Mouse (Mus musculus) lung, postnatal 0 days (tissue): ENCODE data around the gene Cyp17a1. TPM values are rescaled to one million over a fixed set of nuclear protein-coding genes. Genes with fewer than 3 reads are reported as not detected.

Experiments
- ATAC-seq: fragments of 200-750 bp; cut with Nextera tagmentation; 2 replicates; pipeline ENCODE4 v1.8.0; 2017; ENCODE audit warnings: moderate library complexity
- DNase-seq: peaks from one replicate; pipeline ENCODE4 v3.0.0-alpha.2; 2016; ENCODE audit warnings: low spot score
- H3K27ac ChIP-seq: fragments of 300-500 bp; sonication (generic); 2 replicates; pipeline ENCODE4 v1.5.1; 2014; ENCODE audit warnings: antibody characterized with exemption, mild to moderate bottlenecking, low read length, mixed read lengths
- H3K27me3 ChIP-seq: fragments of 300-500 bp; sonication (generic); replicated peaks from 2 replicates; pipeline ENCODE4 v1.6.1; 2014; ENCODE audit warnings: low read length, mixed read lengths; ENCODE audit not compliant: insufficient read depth
- H3K36me3 ChIP-seq: fragments of 300-500 bp; sonication (generic); 2 replicates; pipeline ENCODE4 v1.6.1; 2014; ENCODE audit warnings: low read length, mixed read lengths; ENCODE audit not compliant: insufficient read depth
- H3K4me1 ChIP-seq: fragments of 300-500 bp; sonication (generic); 2 replicates; pipeline ENCODE4 v1.6.1; 2014; ENCODE audit warnings: antibody characterized with exemption, low read depth, low read length, mixed read lengths; ENCODE audit not compliant: insufficient read depth
- H3K4me2 ChIP-seq: fragments of 300-500 bp; sonication (generic); replicated peaks from 2 replicates; pipeline ENCODE4 v1.6.1; 2014; ENCODE audit warnings: low read depth, mild to moderate bottlenecking, low read length, moderate library complexity, mixed read lengths
- H3K4me3 ChIP-seq: fragments of 300-500 bp; sonication (generic); 2 replicates; pipeline ENCODE4 v1.5.1; 2014; ENCODE audit warnings: low read depth, low read length
- H3K9ac ChIP-seq: fragments of 300-500 bp; sonication (generic); replicated peaks from 2 replicates; pipeline ENCODE4 v1.6.1; 2014; ENCODE audit warnings: low read depth, mild to moderate bottlenecking
- H3K9me3 ChIP-seq: fragments of 300-500 bp; sonication (generic); 2 replicates; pipeline ENCODE4 v1.6.1; 2016; ENCODE audit warnings: low read length, mixed read lengths
- CTCF ChIP-seq: IDR thresholded peaks from 2 replicates; pipeline ENCODE4 v1.5.1; 2016; ENCODE audit warnings: antibody characterized with exemption, mild to moderate bottlenecking
- EP300 ChIP-seq: IDR thresholded peaks from 2 replicates; pipeline ENCODE4 v1.6.1; 2016; ENCODE audit warnings: antibody characterized with exemption, mild to moderate bottlenecking, control low read depth
- WGBS: fragments of 180-500 bp; shearing (Covaris S2); extraction: QIAGEN DNeasy Blood & Tissue Kit; methylation state at CpG from one replicate; pipeline ENCODE4 v1.1.7; 2014; 5-methylcytosine and 5-hydroxymethylcytosine counted together
- polyA plus RNA-seq: library from polyadenylated mRNA; unstranded; fragments of >200 nt; fragmentation: Nextera tagmentation; extraction: Ambion mirVana; gene quantifications from 2 replicates; pipeline ENCODE4 v1.2.1, GENCODE M21; 2015

The Cyp17a1 gene
- polyA plus RNA-seq, 1 experiment from 2014 or later, result 0.12 TPM

DNA sequence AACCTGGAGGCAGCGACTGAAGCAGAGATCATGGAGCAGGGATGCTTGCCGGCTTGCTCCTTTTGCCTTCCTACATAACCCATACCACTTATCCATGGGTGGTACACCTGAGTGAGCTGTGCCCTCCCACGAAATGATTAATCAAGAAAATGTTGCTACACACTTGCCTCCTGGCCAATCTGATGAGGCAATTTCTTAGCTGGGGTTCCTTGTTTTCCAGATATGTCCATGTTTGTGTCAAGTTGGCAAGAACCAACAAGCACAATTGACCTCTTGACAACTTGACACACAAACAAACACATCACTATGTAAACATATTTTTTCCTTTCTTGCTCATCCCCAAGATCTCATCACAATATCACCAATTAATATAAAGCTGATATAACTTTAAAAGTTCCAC is 2.7 kb upstream of the Cyp17a1 start:
- Histone ChIP-seq H3K4me3 (no peak overlapping the region), H3K27ac (no peak overlapping the region), H3K9ac (no peak overlapping the region), H3K4me2 (no peak overlapping the region), H3K4me1 (no peaks in the 10 kb centered on the region), H3K36me3 (no peaks in the 10 kb centered on the region), H3K9me3 (no peaks in the 10 kb centered on the region), H3K27me3 (no peaks in the 10 kb centered on the region)
- no peak for DNase-seq
- WGBS, result 81% methylated on average over 3 of the region's 3 CpGs
- TF ChIP-seq EP300 (no peak), CTCF (no peak)
- ATAC-seq, result no peak

DNA sequence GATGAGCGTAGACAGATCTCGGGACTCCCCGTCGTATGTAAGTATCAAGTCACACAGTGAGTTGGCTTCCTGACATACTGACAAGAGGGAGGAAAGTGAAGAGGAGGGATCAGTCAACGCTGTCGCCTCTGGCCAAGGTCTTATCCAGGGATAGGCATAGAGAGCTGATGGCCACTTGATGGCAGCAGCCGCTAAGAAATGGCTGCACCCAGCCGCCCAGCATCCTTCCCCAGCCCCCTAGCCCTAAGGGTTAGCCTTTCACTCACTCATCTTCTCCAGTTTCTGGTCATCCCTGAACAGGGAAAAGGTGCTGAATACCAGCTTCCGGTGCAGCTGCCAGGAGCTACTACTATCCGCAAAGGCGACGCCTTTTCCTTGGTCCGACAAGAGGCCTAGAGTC is 2.3 kb downstream of the Cyp17a1 start:
- no peak overlapping the region for H3K4me2 ChIP-seq
- H3K36me3 ChIP-seq, result no peaks in the 10 kb centered on the region
- 24% methylated on average over 13 of the region's 13 CpGs for WGBS
- TF ChIP-seq EP300 (no peak), CTCF (peak; percentile 90)
- DNase-seq (peak; percentile 77), ATAC-seq (peak; percentile 80)
- no peaks in the 10 kb centered on the region for H3K4me1 ChIP-seq
- H3K4me3 ChIP-seq, result no peak overlapping the region
- no peak overlapping the region for H3K9ac ChIP-seq
- no peak overlapping the region for H3K27ac ChIP-seq
- H3K27me3 ChIP-seq, result no peaks in the 10 kb centered on the region
- H3K9me3 ChIP-seq, result no peaks in the 10 kb centered on the region

GRCm38 (mm10) chr19:46669802-46670201 is 3.2 kb downstream of the Cyp17a1 start:
- no peaks in the 10 kb centered on the region for H3K9me3 ChIP-seq
- H3K4me2 ChIP-seq, result no peak overlapping the region
- no peaks in the 10 kb centered on the region for H3K4me1 ChIP-seq
- H3K9ac ChIP-seq, result no peak overlapping the region
- WGBS, result 55% methylated on average over 5 of the region's 5 CpGs
- DNase-seq, result no peak
- no peaks in the 10 kb centered on the region for H3K27me3 ChIP-seq
- H3K4me3 ChIP-seq, result no peak overlapping the region
- no peak for ATAC-seq
- TF ChIP-seq CTCF, result no peak
- no peak for TF ChIP-seq EP300
- H3K27ac ChIP-seq, result no peak overlapping the region
- no peaks in the 10 kb centered on the region for H3K36me3 ChIP-seq

- Histone ChIP-seq H3K36me3 (no peaks in the 10 kb centered on the region), H3K9me3 (no peaks in the 10 kb centered on the region), H3K4me3 (no peak overlapping the region), H3K4me1 (no peaks in the 10 kb centered on the region), H3K9ac (no peak overlapping the region), H3K27me3 (no peaks in the 10 kb centered on the region), H3K4me2 (no peak overlapping the region), H3K27ac (no peak overlapping the region)
- WGBS, result 82% methylated on average over 10 of the region's 10 CpGs
- no peak for DNase-seq
- ATAC-seq, result no peak
- TF ChIP-seq EP300, result no peak
- no peak for TF ChIP-seq CTCF
These were observed 4.7 kb downstream of the Cyp17a1 start for GRCm38 (mm10) chr19:46668263-46668662.

DNA sequence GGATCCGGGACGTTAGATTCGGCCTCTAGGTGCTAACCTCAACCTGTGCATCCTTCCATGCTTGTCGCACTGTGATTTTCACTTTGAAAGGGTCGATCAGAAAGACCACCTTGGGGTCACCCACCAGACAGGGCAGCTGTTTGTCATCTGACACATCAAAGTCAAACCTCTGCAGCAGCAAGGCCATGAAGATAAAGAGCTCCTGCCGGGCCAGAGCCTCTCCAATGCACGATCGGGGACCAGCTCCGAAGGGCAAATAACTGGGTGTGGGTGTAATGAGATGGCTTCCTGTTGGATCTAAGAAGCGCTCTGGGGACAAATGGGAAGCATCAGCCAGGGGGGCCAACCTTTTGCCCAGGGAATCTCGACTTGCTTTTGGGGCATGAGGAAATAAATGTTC is 5.7 kb downstream of the Cyp17a1 start:
- H3K9ac ChIP-seq, result no peak overlapping the region
- H3K4me3 ChIP-seq, result no peak overlapping the region
- ATAC-seq, result no peak
- H3K27ac ChIP-seq, result no peak overlapping the region
- H3K36me3 ChIP-seq, result no peaks in the 10 kb centered on the region
- no peaks in the 10 kb centered on the region for H3K4me1 ChIP-seq
- H3K27me3 ChIP-seq, result no peaks in the 10 kb centered on the region
- H3K9me3 ChIP-seq, result no peaks in the 10 kb centered on the region
- 34% methylated on average over 11 of the region's 11 CpGs for WGBS
- no peak for DNase-seq
- no peak overlapping the region for H3K4me2 ChIP-seq
- no peak for TF ChIP-seq CTCF
- no peak for TF ChIP-seq EP300

GRCm38 (mm10) chr19:46665474-46665873 is 7.5 kb downstream of the Cyp17a1 start:
- H3K4me1 ChIP-seq, result no peaks in the 10 kb centered on the region
- H3K36me3 ChIP-seq, result no peaks in the 10 kb centered on the region
- WGBS, result 70% methylated on average over 7 of the region's 7 CpGs
- no peak overlapping the region for H3K4me3 ChIP-seq
- no peaks in the 10 kb centered on the region for H3K27me3 ChIP-seq
- TF ChIP-seq EP300 (no peak), CTCF (no peak)
- no peak for ATAC-seq
- H3K4me2 ChIP-seq, result no peak overlapping the region
- no peak overlapping the region for H3K27ac ChIP-seq
- no peak for DNase-seq
- H3K9me3 ChIP-seq, result no peaks in the 10 kb centered on the region
- no peak overlapping the region for H3K9ac ChIP-seq

DNA sequence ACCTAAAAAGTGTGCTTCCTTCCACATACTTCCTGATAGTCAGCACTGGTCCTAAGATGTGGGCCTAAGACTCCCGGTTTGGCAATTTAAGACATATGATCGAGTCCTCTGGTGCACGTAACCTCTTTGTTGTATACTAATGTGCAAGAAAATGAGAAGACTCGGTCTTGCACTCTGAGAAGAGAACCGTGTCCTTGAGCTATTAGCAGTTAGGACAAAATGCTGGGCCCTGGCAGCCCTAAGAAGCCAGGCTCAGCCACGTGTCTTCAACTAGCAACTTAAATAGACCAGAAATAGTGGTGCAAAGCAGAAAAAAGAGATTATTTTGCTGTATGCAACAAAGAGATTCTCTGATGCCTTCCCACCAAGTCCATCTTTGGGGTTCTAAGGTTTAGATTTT is 10.2 kb downstream of the Cyp17a1 start:
- H3K27me3 ChIP-seq, result no peaks in the 10 kb centered on the region
- no peak overlapping the region for H3K9ac ChIP-seq
- H3K4me1 ChIP-seq, result no peaks in the 10 kb centered on the region
- no peaks in the 10 kb centered on the region for H3K9me3 ChIP-seq
- TF ChIP-seq EP300 (no peak), CTCF (no peak)
- no peak overlapping the region for H3K4me2 ChIP-seq
- H3K36me3 ChIP-seq, result no peaks in the 10 kb centered on the region
- ATAC-seq (no peak), DNase-seq (no peak)
- H3K27ac ChIP-seq, result no peak overlapping the region
- no peak overlapping the region for H3K4me3 ChIP-seq
- WGBS, result 71% methylated on average over 6 of the region's 6 CpGs
